Mouse (Mus musculus) spleen, adult 10 weeks (tissue): ENCODE measurements around the gene Nme2. TPM values are rescaled to one million over a fixed set of nuclear protein-coding genes. Genes with fewer than 3 reads are reported as not detected.

Source experiments
- polyA plus RNA-seq: library from polyadenylated mRNA; stranded (reverse); fragments of 350-450 nt; fragmentation: Illumina TruSeq; extraction: RNeasy Lipid Tissue Mini Kit (QIAGEN cat#74804); gene quantifications from one replicate; pipeline ENCODE4 v1.2.3, GENCODE M21; 2015; ENCODE audit warnings: low replicate concordance; ENCODE audit not compliant: insufficient read depth

The Nme2 gene
- polyA plus RNA-seq, result 269 TPM

GRCm38 (mm10) chr11:93956159-93956558, at the start of gene Nme2:
Gene Nme2 (minus strand): TSS chr11:93956259.

DNA sequence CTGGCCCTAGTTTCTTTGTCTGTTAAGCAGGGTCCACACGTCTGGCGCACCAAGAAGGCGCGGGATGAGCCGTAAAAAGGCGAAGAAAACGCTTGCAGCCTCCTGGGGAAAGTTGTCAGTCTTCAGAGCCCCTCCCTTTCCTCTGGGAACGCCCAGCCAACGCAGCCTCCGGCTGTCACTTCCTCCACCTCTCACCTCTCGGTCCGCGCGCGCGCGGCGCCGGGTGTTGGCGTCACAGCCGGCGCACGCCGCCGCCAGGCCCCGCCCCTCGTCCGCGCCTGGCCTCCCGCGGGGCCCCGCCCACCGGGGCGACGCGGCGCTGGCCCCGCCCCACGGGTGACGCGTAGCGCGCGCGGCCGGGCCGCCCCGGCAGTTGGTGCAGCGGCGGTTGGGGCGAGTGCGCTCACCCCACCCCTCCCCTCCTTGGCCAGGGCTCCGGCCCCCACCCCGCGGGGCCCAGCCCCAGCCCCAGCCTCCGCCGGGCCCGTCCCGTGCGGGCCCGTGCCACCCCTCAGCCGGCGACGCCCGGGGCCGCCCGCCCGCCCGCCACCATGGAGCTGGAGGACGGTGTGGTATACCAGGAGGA, 39.8 kb upstream of the Nme2 start, which contains the start of gene Spag9:
Gene Spag9, plus strand, starts transcription at position 372 of the 586 bp plus-strand sequence.

DNA sequence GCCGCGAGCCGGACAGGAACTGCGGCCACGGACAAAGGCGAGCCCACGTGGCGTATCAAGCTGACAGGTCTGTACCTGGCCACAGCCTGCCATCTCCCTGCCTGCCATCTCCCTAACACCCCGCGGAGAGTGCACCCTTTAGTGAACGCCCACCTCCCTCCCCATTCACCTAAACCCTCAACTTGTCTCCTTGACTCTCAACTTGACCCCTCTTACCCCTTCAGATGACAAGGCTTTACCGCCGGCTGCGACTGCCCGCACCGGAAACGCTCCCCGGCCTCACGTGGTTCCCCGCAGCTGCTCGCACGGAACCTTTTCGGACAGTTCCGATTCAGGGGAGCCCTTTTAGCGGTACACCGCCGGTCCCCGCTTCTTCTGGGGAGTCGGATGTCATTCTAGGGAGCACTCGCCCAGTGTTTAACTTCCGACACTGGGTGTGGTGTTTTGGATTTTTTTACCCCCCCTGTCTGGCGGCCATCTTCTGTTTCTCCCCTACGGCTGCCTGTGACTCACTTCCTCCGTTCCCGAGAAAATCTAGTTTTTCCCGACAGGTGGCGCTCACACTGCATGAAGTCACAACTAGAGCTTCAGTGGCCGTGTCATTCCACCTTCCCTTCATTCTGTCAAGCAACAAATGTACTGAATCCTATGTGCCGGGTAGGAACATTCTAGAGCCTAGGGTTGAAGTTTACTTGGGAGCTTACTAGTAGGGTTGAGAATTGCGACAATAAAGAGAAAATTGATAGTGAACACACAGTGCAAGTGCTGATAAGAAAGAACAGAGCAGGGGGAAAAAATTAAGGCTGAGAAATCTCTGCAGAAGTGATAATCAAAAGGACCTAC, 12.2 kb upstream of the Nme2 start, which contains the start of the genes Gm20390 and Nme1:
Gene Gm20390, minus strand, starts transcription at position 289 of the 843 bp plus-strand sequence.
Gene Nme1, minus strand, starts transcription at position 517 of the 843 bp plus-strand sequence.

Other genes with a start within 250 kb of the Nme2 start
- gene Utp18, start 70.5 kb downstream of the Nme2 start, polyA plus RNA-seq, result 41.1 TPM
- gene Mbtd1, start 70.4 kb downstream of the Nme2 start, polyA plus RNA-seq, result 63.4 TPM
- gene Gm20390, start 12.0 kb upstream of the Nme2 start, polyA plus RNA-seq, result not detected
- 69.4 TPM for gene Nme1, start 12.3 kb upstream of the Nme2 start, polyA plus RNA-seq
- gene Spag9, start 39.8 kb upstream of the Nme2 start, polyA plus RNA-seq, result 92.0 TPM